Mouse (Mus musculus) liver, embryonic 14.5 days (tissue): ENCODE data around the gene Cbl.

Experiments used
- CTCF ChIP-seq: IDR thresholded peaks from 2 replicates; pipeline ENCODE4 v1.5.1; 2016; ENCODE audit warnings: antibody characterized with exemption, low read depth, control low read depth
- EP300 ChIP-seq: IDR thresholded peaks from 2 replicates; pipeline ENCODE4 v1.6.1; 2016; ENCODE audit warnings: antibody characterized with exemption, low read depth

DNA sequence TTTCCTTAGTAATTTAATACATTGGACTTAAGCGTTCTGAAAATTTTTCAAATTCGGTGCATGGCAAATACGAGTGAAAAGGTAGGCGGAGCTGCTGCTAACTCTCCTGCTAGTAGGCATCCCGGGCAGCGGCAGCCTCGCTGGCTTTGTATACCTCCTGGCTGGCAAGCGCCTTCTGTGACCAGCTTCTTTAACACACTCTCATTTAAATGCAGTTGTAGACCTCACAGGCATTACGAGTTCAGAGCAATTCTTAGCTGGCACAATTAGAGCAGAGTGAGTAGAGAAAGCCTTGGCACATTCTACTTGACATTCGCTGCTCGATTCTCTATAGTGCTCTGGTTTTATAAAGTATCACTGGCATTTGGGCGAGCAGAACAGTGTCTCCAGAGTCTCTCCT, 45.6 kb downstream of the Cbl start:
- TF ChIP-seq CTCF (no peak), EP300 (no peak)
